Mouse (Mus musculus) forebrain, embryonic 15.5 days (tissue): ENCODE results near the gene Rab6b. TPM values are rescaled to one million over a fixed set of nuclear protein-coding genes. Genes with fewer than 3 reads are reported as not detected.

ENCODE experiments used
- polyA plus RNA-seq: library from polyadenylated mRNA; unstranded; fragments of >200 nt; fragmentation: Nextera tagmentation; extraction: Ambion mirVana; gene quantifications from 2 replicates; pipeline ENCODE4 v1.2.1, GENCODE M21; 2015

Rab6b gene
- polyA plus RNA-seq, 1 experiment from 2014 or later = 62.3 TPM

Other genes starting within 250 kb of the Rab6b start
- gene Slco2a1, start 123.1 kb upstream of the Rab6b start, polyA plus RNA-seq = 1.6 TPM in 2 replicates
- 48.8 and 49.1 TPM in 2 replicates for gene Srprb, start 90.3 kb downstream of the Rab6b start, polyA plus RNA-seq
- 4.6 and 4.7 TPM in 2 replicates for gene Gm20425, start 118.5 kb downstream of the Rab6b start, polyA plus RNA-seq
- gene Trf, start 118.7 kb downstream of the Rab6b start, polyA plus RNA-seq = 25.5 and 25.7 TPM in 2 replicates
- gene 1300017J02Rik, start 193.3 kb downstream of the Rab6b start, polyA plus RNA-seq = 1.4 and 1.6 TPM in 2 replicates
- 38.4 and 38.5 TPM in 2 replicates for gene Topbp1, start 193.4 kb downstream of the Rab6b start, polyA plus RNA-seq